Mouse (Mus musculus): ENCODE results near the gene A530064D06Rik. TPM values are rescaled to one million over a fixed set of nuclear protein-coding genes. Genes with fewer than 3 reads are reported as not detected.
"Not testable (repeated sequence)": the region's sequence is repeated elsewhere in the genome, so short reads cannot be mapped to it uniquely, and the experiment has no call there.

The A530064D06Rik gene
- not detected for total RNA-seq (2021)
- long read RNA-seq, experiment 1, result 0 reads
- long read RNA-seq, experiment 2, result 0 reads

GRCm38 (mm10) chr17:48167103-48167502 is at the start of gene A530064D06Rik:
TSS of gene A530064D06Rik (minus strand) at chr17:48167275.
- intact Hi-C loops (cut with DNase I), result not testable (repeated sequence)

GRCm38 (mm10) chr17:48215429-48215828 is 48.4 kb upstream of the A530064D06Rik start:
- DNase-seq (ENCODE audit: low spot score in 2 of 2), result no peak
- intact Hi-C loops (cut with DNase I), result no loop called here

More at GRCm38 (mm10) chr17:48167103-48167502, at the start of gene A530064D06Rik:
- DNase-seq (ENCODE audit: low spot score in 2 of 2), result not testable (repeated sequence)

DNA sequence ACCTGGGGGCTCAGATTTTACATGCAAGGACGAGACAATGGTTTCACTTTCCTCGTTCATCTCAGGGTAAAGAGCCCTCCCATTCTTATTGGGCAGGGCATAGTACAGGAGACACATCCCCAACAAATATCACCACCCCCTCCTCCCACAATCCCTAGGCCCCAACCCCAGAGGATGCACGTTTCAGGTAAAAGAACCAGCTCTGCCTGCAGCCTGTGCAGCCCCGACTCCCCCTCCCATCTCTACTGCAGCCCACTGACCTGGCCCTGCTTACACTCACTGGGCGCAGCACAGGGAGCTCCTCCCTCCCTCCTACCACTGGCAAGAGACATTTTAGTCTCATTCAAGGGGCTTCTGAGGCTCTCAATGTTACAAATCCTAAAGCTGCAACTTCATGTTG is 46.4 kb upstream of the A530064D06Rik start:
- intact Hi-C loops (cut with DNase I), result no loop called here
- DNase-seq (ENCODE audit: low spot score in 2 of 2), result no peak

GRCm38 (mm10) chr17:48212596-48212995 is 45.5 kb upstream of the A530064D06Rik start:
- intact Hi-C loops (cut with DNase I), result no loop called here
- no peak for DNase-seq (ENCODE audit: low spot score in 2 of 2)

DNA sequence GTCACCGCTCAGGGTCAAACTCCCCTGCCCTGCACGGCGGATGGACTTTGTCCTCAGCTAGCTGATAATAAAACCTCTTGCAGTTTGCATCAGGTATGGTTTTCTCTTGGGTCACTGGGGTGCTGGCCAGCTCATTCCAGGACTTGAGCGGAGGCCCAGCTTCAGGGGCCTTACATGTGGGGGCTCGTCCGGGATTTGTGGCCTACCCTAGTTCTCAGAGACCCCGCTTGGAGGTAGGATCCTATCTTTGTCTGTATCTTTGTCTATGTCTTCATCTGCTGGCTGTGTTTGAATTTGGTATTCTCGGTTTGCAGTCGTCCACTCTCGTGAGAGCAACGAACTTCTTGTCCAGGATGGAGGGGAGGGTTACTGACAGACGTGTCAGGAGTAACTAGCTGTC is 36.0 kb upstream of the A530064D06Rik start:
- intact Hi-C loops (cut with DNase I), result no loop called here
- no peak for DNase-seq (ENCODE audit: low spot score in 2 of 2)

DNA sequence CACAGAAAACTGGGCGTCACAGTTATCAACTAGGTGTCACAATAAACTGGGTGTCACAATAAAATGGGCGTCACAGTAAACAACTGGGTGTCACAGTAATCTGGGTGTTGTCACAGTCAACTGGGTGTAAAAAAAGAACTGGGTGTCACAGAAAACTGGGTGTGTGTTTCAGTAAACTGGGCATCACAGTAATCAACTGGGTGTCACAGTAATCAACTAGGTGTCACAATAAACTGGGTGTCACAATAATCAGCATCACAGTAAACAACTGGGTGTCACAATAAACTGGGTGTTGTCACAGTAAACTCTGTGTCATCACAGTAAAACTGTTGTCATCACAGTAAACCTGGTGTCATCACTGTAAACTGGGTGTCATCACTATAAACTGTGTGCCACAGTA is 25.3 kb upstream of the A530064D06Rik start:
- DNase-seq (ENCODE audit: low spot score in 2 of 2), result no peak
- intact Hi-C loops (cut with DNase I), result no loop called here

DNA sequence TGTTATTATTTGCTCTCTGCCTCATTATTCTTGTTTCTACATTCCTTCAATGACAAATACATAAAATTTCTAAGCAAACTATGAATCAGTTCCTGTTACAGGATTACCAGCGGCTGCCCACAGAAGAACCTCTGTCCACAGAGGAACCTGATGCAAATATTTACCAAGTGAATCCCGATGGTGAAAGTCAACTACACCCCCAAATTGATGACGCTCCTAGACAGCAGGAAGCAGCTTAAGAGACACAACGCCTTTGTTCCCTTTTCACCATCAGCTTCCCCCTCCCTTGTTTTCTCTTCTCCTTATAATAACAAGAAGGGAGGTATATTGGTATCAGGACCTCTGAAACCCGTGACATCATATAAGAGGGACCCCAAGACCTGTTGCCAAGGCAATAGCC is 18.2 kb upstream of the A530064D06Rik start:
- intact Hi-C loops (cut with DNase I), result no loop called here
- no peak for DNase-seq (ENCODE audit: low spot score in 2 of 2)

GRCm38 (mm10) chr17:48157382-48158076 is 9.5 kb downstream of the A530064D06Rik start:
- intact Hi-C loops (cut with DNase I), result no loop called here
- no peak for DNase-seq (ENCODE audit: low spot score in 2 of 2)

GRCm38 (mm10) chr17:48146120-48146519 is 21.0 kb downstream of the A530064D06Rik start, which contains the start of gene 9830107B12Rik:
TSS of gene 9830107B12Rik (minus strand) at chr17:48146268.
- intact Hi-C loops (cut with DNase I), result no loop called here
- DNase-seq (ENCODE audit: low spot score in 2 of 2), result no peak

DNA sequence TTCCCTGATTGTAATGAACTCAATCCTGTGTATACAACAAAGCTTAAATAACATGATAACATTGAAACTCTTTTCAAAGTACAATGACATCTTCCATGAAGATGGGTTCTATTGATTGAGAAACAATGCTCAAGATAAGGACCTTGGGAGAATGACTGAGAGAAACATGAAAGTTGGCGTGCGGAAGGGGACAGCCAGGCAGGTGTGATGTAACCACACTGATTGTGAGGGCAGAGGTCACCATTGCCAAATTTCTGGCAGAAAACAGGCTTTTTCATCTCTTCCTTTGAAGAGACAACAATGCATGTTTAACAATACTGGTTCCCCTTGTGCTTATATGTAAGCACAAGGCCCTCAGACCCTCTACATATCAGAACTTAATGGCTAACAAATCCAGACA is 34.3 kb downstream of the A530064D06Rik start:
- intact Hi-C loops (cut with DNase I), result no loop called here
- no peak for DNase-seq (ENCODE audit: low spot score in 2 of 2)

- intact Hi-C loops (cut with DNase I), result no loop called here
Measured at GRCm38 (mm10) chr17:48120456-48120855, 46.6 kb downstream of the A530064D06Rik start.

GRCm38 (mm10) chr17:48119656-48120055 is 47.4 kb downstream of the A530064D06Rik start:
- peak; percentile 64 to 78 for DNase-seq (ENCODE audit: low spot score in 2 of 2)
- intact Hi-C loops (cut with DNase I), result no loop called here

More at GRCm38 (mm10) chr17:48120456-48120855, 46.6 kb downstream of the A530064D06Rik start:
- no peak for DNase-seq (ENCODE audit: low spot score in 2 of 2)

- DNase-seq (ENCODE audit: low spot score in 2 of 2), result no peak
- intact Hi-C loops (cut with DNase I), result no loop called here
Measured at GRCm38 (mm10) chr17:48118570-48118969, 48.5 kb downstream of the A530064D06Rik start.

DNA sequence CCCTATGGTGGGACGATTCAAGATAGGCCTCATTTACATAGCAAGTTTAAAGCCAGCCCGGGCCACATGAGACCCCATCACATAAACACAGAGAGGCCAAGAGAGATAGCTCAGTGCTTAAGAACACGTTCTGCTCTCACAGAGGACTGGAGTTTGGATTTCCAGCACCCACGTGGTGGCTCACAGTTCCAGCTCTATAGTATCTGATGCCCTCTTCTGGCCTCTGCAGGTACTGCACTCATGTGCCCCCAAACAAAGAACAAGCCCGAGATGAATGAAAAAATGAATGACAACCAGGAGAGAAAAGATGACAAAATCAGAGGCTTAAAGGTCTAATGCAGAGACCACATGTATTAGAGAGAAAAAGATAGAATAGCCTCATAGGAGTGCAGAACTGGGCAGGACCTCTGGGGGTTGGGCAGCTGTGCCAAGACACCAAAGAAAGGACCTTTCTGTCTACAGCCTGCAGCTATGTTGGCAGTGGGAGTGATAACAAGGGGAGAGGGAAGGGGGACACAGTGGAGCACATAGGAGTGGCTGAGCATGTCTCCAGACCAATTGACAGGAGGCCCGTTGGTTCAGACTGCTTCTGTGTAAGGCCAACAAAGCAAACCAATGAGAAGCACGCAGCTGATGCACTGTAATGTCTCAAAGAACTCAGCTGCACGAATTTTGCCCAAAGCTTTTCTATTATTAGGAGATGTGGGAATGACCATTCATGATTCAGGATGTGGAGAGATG is 56.4 kb downstream of the A530064D06Rik start:
- DNase-seq (ENCODE audit: low spot score in 2 of 2), result peak; percentile 34 to 55
- intact Hi-C loops (cut with DNase I), result no loop called here

- DNase-seq (ENCODE audit: low spot score in 2 of 2), result no peak
- intact Hi-C loops (cut with DNase I), result no loop called here
Measured at GRCm38 (mm10) chr17:48108520-48108919, 58.6 kb downstream of the A530064D06Rik start.

- intact Hi-C loops (cut with DNase I), result no loop called here
- no peak for DNase-seq (ENCODE audit: low spot score in 2 of 2)
Measured at GRCm38 (mm10) chr17:48107862-48108261, 59.2 kb downstream of the A530064D06Rik start.

- no peak for DNase-seq (ENCODE audit: low spot score in 2 of 2)
- intact Hi-C loops (cut with DNase I), result no loop called here
Measured at GRCm38 (mm10) chr17:48107333-48107732, 59.7 kb downstream of the A530064D06Rik start.

DNA sequence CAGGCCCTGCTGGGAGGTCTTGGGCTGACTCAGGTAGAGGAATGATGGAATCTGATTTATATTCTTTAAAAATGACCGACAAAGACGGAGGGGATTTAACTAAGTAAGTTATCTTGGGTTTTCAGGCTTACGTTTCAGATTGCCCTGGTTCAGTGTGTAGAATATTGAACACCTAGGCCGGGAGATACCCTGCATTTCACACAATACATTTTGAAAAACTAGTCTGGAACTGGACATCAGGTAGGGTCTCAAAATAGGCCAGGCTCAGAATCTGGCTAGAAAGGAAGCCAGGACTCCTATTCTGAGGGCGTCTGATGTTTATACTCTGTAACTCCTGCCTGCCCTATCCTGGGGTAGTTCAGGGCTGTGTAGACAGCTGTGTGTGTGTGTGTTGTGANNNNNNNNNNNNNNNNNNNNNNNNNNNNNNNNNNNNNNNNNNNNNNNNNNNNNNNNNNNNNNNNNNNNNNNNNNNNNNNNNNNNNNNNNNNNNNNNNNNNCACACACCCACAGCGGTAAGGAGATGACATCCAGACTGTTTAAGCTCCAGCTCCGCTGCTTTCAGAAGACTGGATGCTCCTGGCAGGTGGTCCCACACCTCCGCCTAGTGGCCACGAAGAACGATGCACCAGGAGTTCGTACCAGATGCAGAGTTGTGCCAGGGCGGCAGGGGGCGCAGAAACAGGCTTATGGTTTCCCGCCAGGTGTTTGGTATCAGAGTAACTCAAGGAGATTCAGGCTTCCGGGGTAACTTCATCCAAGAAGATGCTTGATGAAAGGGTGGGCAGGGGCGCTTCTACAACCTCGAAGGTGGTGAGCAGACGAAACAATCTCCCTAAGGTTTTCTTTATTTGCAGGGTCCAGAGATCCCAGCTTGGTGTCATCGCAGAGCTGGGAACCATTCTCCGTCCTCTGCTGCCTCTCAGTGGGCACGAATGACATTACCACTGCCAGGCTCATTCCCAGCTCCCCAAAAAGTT is 66.3 kb downstream of the A530064D06Rik start:
- peak; percentile 91 to 94 for DNase-seq (ENCODE audit: low spot score in 2 of 2)
- intact Hi-C loops (cut with DNase I), result loop anchor here (1.0 to 5.0 kb wide), 3 partner anchors 228 to 306 kb away; no protein-coding TSS in a partner anchor

DNA sequence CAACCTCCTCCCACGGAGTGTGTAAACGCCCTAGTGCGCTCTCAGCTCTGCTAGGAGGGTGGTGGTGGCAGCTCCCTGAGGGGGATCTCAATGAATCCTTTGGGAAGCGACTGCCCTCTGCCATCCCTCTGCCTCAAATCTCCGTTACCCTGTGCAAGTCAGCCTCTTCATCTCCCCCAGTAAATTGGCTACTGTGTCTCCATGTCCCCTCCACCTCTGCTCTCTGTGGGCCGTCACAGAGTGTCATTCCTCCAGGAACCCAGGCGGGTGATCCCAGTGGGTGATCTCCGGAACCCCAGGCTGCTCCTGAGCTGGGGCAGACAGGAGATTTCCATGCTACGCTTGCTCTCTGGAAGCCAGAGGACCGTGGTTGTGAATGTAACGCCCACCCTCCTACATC is 67.8 kb downstream of the A530064D06Rik start:
- intact Hi-C loops (cut with DNase I), result loop anchor here (5.0 kb wide), 2 partner anchors 42 to 177 kb away; partner anchors contain the start of gene Foxp4
- DNase-seq (ENCODE audit: low spot score in 2 of 2), result no peak
